Mouse (Mus musculus) skeletal muscle tissue, adult 2 months (tissue): ENCODE measurements around the gene Enox2.

ENCODE experiments used
- DNase-seq: peaks from one replicate; pipeline ENCODE4 v3.0.0-alpha.2; 2012; ENCODE audit warnings: low read depth, low spot score

Gene Enox2

DNA sequence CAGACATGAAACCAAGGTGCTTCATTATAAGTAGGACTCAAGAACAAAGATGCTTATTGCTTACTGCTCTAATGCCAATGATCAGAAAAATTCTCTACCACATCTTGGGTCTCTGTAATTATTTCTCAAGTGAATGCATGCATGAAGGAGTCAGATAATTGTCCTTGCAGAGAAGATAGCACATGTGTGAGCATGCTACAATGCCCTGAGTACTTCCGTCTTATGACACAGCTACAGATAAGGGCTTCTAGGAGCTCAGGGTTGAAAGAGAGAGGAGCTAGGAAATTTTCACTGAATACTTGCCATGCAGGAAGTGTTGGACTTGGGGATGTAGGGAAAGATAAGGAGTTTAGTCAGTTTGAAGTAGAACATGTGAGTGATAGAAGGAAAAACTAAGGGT lies 285.2 kb downstream of the Enox2 start:
- no peak for DNase-seq

DNA sequence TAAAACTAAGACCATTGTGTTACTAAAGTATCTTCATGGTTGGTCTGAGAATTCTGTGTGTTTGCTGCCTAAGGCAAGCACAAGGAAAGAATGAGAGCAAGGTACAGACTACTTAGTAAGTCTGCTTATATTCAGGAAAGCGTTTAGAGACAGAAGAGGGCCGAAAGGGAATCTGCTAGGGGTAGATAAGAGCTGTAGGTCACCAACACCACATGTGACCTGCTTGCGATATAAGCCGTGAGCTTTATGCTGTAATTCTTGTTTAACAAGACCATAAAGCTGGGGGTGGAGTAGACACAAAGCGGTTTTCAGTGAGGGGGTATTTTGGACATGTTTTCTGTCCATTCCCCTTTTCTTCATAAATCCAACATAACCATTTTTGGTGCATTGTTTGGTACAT lies 302.4 kb downstream of the Enox2 start:
- no peak for DNase-seq

DNA sequence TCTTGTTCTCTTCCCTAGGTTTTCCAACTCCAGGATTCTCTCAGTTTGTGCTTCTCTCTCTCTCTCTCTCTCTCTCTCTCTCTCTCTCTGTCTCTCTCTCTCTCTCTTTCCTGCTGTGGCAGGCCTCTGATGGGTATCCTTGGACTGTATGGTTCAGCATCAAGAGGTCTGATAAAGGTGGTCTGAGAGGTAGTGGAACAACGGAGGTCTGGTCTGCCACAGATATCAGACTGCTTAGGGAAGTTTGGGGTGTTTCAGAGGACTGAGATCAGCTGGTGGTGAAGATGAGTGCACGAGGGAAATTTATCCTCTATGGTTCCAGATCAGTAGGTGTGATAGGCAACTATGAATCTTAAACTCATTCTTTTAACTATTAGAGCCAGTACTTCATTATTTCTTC lies 303.6 kb downstream of the Enox2 start:
- DNase-seq: no peak
